Mouse (Mus musculus) ES-E14 (cell line): ENCODE results near the gene Adamts2.

Source experiments
- CHD2 ChIP-seq: IDR thresholded peaks from 2 replicates; pipeline ENCODE4 v1.6.1; 2014; ENCODE audit warnings: mild to moderate bottlenecking, low read depth, low read length, inconsistent platforms
- HCFC1 ChIP-seq: IDR thresholded peaks from 2 replicates; pipeline ENCODE4 v1.6.1; 2012; ENCODE audit warnings: low read length, inconsistent platforms, borderline replicate concordance; ENCODE audit not compliant: insufficient read depth
- MAFK ChIP-seq: IDR thresholded peaks from 2 replicates; pipeline ENCODE4 v1.6.1; 2014; ENCODE audit warnings: mild to moderate bottlenecking, low read depth, low read length, inconsistent platforms; ENCODE audit not compliant: insufficient read depth
- ZC3H11A ChIP-seq: IDR thresholded peaks from 2 replicates; pipeline ENCODE4 v1.6.1; 2012; ENCODE audit warnings: low read depth, mild to moderate bottlenecking, inconsistent platforms, low read length, borderline replicate concordance

DNA sequence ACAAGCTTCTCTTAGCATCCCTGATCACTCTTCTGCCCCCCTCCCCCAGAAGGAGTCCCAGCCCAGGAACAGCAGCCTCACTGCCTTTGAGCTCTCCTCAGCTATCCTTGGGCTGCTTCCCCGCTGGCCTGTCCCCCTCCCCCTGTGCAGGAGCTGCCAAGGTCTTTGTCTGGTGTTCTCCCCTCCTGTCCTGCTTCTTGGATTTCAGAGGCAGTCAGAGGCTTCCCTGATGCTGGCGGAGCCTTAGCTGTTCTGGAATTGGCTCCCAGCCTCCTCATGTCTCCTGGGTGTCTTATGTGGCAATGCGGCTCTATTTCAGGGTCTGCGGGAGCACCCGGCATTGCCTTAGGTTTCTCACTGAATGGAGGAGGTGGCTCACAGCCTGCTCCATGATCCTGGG, 22.8 kb downstream of the Adamts2 start:
- no peak for TF ChIP-seq CHD2
- TF ChIP-seq HCFC1: no peak
- TF ChIP-seq ZC3H11A: no peak
- TF ChIP-seq MAFK: no peak
